Mouse (Mus musculus) adrenal gland, postnatal 4 days (tissue): ENCODE measurements around the gene Mrm2. TPM values are rescaled to one million over a fixed set of nuclear protein-coding genes. Genes with fewer than 3 reads are reported as not detected.

Experiments
- DNase-seq, 2 experiments: peaks; one replicate each; pipeline ENCODE4 v3.0.0; 2021 to 2022; ENCODE audit warnings: low spot score in 2 of 2, mixed read lengths in 2 of 2
- total RNA-seq, 2 experiments: library from RNA; stranded (reverse); gene quantifications; 2 replicates each; pipeline ENCODE4 v1.2.3; 2021

Mrm2 gene
- total RNA-seq, 2 experiments from 2014 or later = 13.4 to 15.0 TPM

- no peak for DNase-seq
Measured at GRCm38 (mm10) chr5:140280205-140280604, 51.5 kb downstream of the Mrm2 start.

Other genes starting within 250 kb of the Mrm2 start
- 10 to 100 TPM; 24.2 to 34.4 TPM for gene Mad1l1, start 10.3 kb downstream of the Mrm2 start, total RNA-seq
- 10 to 100 TPM; 20.5 to 21.2 TPM for gene Nudt1, start 10.2 kb downstream of the Mrm2 start, total RNA-seq
- 10 to 100 TPM; 28.0 to 29.5 TPM for gene Snx8, start 57.4 kb upstream of the Mrm2 start, total RNA-seq
- 100 to 1,000 TPM; 147 to 157 TPM for gene Eif3b, start 87.4 kb upstream of the Mrm2 start, total RNA-seq
- gene Gm4869, start 113.7 kb upstream of the Mrm2 start, total RNA-seq = under 1 TPM; 0.08 to 0.23 TPM
- gene Chst12, start 173.7 kb upstream of the Mrm2 start, total RNA-seq = 10 to 100 TPM; 11.0 to 11.8 TPM
- not detected for gene Grifin, start 233.2 kb upstream of the Mrm2 start, total RNA-seq